ENCODE assay signal across 13 mouse cellular contexts in genomic region chr1:164292040-164292439, GRCm38 (mm10).
"Had no signal": no experiment of that assay in that cellular context is flagged by ENCODE, and none has a peak within 500 bp of the region (broad histone marks: within the 10 kb centered on the region; RNA-seq: fewer than 3 reads in every experiment).

No protein-coding gene starts in this region.

- H3K9me3 ChIP-seq: limb, embryonic 13.5 days; liver, embryonic 15.5 days; neural tube, embryonic 12.5 days had no signal

- H3K9ac ChIP-seq: limb, embryonic 13.5 days; liver, embryonic 15.5 days; lung, embryonic 14.5 days; neural tube, embryonic 12.5 days had no signal

- DNase-seq: kidney, adult 11 months; kidney, adult 9 months; kidney, postnatal 14 days; layer of hippocampus, adult 9-11 months; layer of hippocampus, postnatal 36 days; left cerebral cortex, postnatal 4 days; lung, embryonic 14.5 days; midbrain, embryonic 14.5 days; thymus, adult 18-20 months; thymus, postnatal 14 days had no signal

- H3K4me2 ChIP-seq: limb, embryonic 13.5 days; liver, embryonic 15.5 days; lung, embryonic 14.5 days; neural tube, embryonic 12.5 days had no signal

- H3K27ac ChIP-seq: limb, embryonic 13.5 days; liver, embryonic 15.5 days; neural tube, embryonic 12.5 days had no signal

- H3K27me3 ChIP-seq: limb, embryonic 13.5 days; liver, embryonic 15.5 days; neural tube, embryonic 12.5 days had no signal

- H3K4me3 ChIP-seq: limb, embryonic 13.5 days; liver, embryonic 15.5 days; neural tube, embryonic 12.5 days had no signal

- H3K4me1 ChIP-seq: limb, embryonic 13.5 days; liver, embryonic 15.5 days; neural tube, embryonic 12.5 days had no signal
